ENCODE assay signal across 23 mouse cellular contexts in the genomic region with DNA sequence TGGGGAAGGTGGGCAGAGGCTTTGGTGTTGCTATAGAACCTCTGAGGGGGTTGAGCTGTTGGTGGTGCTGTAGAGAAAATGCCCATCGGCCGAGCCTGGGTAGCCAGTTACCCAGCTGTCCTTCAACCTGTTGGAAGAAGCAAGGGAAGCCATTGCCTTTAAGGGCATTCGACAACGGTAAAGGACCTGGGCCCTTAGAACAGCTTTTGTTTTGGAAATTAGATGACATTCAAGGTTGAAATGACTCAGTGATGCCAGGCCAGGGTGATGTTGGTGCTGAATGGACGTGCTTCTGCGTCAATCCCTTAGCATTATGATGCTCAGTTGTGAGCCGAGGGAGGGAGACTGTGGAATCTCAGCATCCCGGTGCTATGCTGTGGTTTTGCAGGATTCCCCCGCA.
DNase-seq lines count a peak whose midpoint lies in the region; ATAC-seq and TF ChIP-seq lines count a peak whose summit lies in the region.
"Had no signal": no experiment of that assay in that cellular context is flagged by ENCODE, and none has a peak within 500 bp of the region (broad histone marks: within the 10 kb centered on the region; RNA-seq: fewer than 3 reads in every experiment).

No protein-coding gene starts in this region.

- H3K27me3 ChIP-seq in spleen, adult 2 months (ENCODE audit: control insufficient read depth, insufficient read depth, low read length) = no peaks in the 10 kb centered on the region
- H3K27me3 ChIP-seq: embryonic facial prominence, embryonic 12.5 days; forebrain, embryonic 13.5 days; hindbrain, embryonic 12.5 days had no signal

- WGBS in spleen, adult 2 months = 88% methylated on average over 9 of the region's 9 CpGs

- no peak overlapping the region for H3K4me3 ChIP-seq in spleen, adult 2 months (ENCODE audit: extremely low read depth, insufficient read depth, insufficient read length)
- H3K4me3 ChIP-seq: embryonic facial prominence, embryonic 12.5 days; forebrain, embryonic 13.5 days; gastrocnemius, adult 2 months; heart, embryonic 10.5 days; hindbrain, embryonic 12.5 days had no signal

- no peak for TF ChIP-seq POLR2A in spleen, adult 2 months (IDR thresholded peaks at IDR 0.05; ENCODE audit: low read depth, low read length)

- no peak for ATAC-seq in CD4-positive, CD25-positive, alpha-beta regulatory T cell, adult 4 months
- ATAC-seq: activated CD4-positive, CD25-positive, alpha-beta regulatory T cell, adult 4 months; forebrain, embryonic 13.5 days; hindbrain, embryonic 16.5 days; intestine, embryonic 16.5 days had no signal

- no peak for TF ChIP-seq CTCF in spleen, adult 2 months (IDR thresholded peaks at IDR 0.05; ENCODE audit: extremely low read depth, insufficient read depth, insufficient read length, insufficient replicate concordance)

- H3K36me3 ChIP-seq in spleen, adult 2 months (ENCODE audit: control insufficient read depth, insufficient read depth, low read length) = no peaks in the 10 kb centered on the region
- H3K36me3 ChIP-seq: embryonic facial prominence, embryonic 12.5 days had no signal

- peaks cover 37% of the 10 kb centered on the region for H3K4me1 ChIP-seq in spleen, adult 2 months (ENCODE audit: control insufficient read depth, insufficient read depth, insufficient read length)
- H3K4me1 ChIP-seq: forebrain, embryonic 13.5 days had no signal

- peak overlapping the region; percentile 54 for H3K27ac ChIP-seq in spleen, adult 2 months (ENCODE audit: insufficient read depth, low read length)
- H3K27ac ChIP-seq: embryonic facial prominence, embryonic 12.5 days; forebrain, embryonic 13.5 days; gastrocnemius, adult 2 months; heart, embryonic 10.5 days; hindbrain, embryonic 12.5 days had no signal

- DNase-seq in CD4-positive, CD25-positive, alpha-beta regulatory T cell, adult 2 months (ENCODE audit: low read depth, low spot score) = peak; percentile 49
- peak in 1 of 2 experiments; percentile 3 for DNase-seq in spleen, adult 2 months (ENCODE audit: low read depth in 1 of 2, low spot score in 2 of 2)
- no peak for DNase-seq in spleen, postnatal 36 days (ENCODE audit: low spot score in 2 of 2)
- peak; percentile 70 for DNase-seq in induced T-regulatory cell, adult 2 months (ENCODE audit: low read depth)
- DNase-seq in embryo, embryonic 9.5 days (ENCODE audit: extremely low spot score) = no peak
- no peak for DNase-seq in adrenal gland, postnatal 25 days
- DNase-seq: adrenal gland, postnatal 14 days; cerebellum, adult 11 months; cerebellum, adult 8-10 months; cerebellum, postnatal 14 days; embryo, embryonic 11 days; gastrocnemius, adult 2 months; gastrocnemius, postnatal 25 days; heart, postnatal 10 days; heart, postnatal 4 days had no signal

Comparison
In these comparisons a context has a peak if more than half of its experiments do, and no peak if none do; other contexts are left out.
1. DNase-seq: peak in CD4-positive, CD25-positive, alpha-beta regulatory T cell, adult 2 months (single experiment) and induced T-regulatory cell, adult 2 months (single experiment); none in spleen, postnatal 36 days (0 of 2), embryo, embryonic 9.5 days (single experiment) and adrenal gland, postnatal 25 days (single experiment).